In genomic region chr1:152774601-152775000, GRCm38 (mm10) we compare ENCODE assay signal across 2 mouse cellular contexts. TPM values are rescaled to one million over a fixed set of nuclear protein-coding genes. Genes with fewer than 3 reads are reported as not detected.
"Had no signal": no experiment of that assay in that cellular context is flagged by ENCODE, and none has a peak within 500 bp of the region (broad histone marks: within the 10 kb centered on the region; RNA-seq: fewer than 3 reads in every experiment).

No protein-coding gene starts in this region.

RNA-seq across cellular contexts. Expression of gene Apobec4, which starts 24.2 kb away (rescaled TPM):
- total RNA-seq: megakaryocyte-erythroid progenitor cell, adult 5-6 weeks; neutrophil, adult 5-6 weeks had no signal
